Comparison of ENCODE assay signal across 9 mouse cellular contexts in genomic region chr2:156235847-156236246, GRCm38 (mm10). TPM values are rescaled to one million over a fixed set of nuclear protein-coding genes. Genes with fewer than 3 reads are reported as not detected.
DNase-seq lines count a peak whose midpoint lies in the region; ATAC-seq lines count a peak whose summit lies in the region.
"Had no signal": no experiment of that assay in that cellular context is flagged by ENCODE, and none has a peak within 500 bp of the region (broad histone marks: within the 10 kb centered on the region; RNA-seq: fewer than 3 reads in every experiment).

No protein-coding gene starts in this region.

- H3K4me3 ChIP-seq in kidney, embryonic 15.5 days (replicated peaks), result no peak overlapping the region
- H3K4me3 ChIP-seq in lung, embryonic 15.5 days, result no peak overlapping the region
- no peak overlapping the region for H3K4me3 ChIP-seq in intestine, embryonic 16.5 days (ENCODE audit: low read length)
- H3K4me3 ChIP-seq: erythroblast, embryonic 14.5 days had no signal

- ATAC-seq in kidney, embryonic 15.5 days (replicated peaks; ENCODE audit: low FRiP score), result no peak
- peak; percentile 39; the same call in 1 of the 2 replicates for ATAC-seq in lung, embryonic 15.5 days (ENCODE audit: borderline replicate concordance, extremely low read depth, low FRiP score, low TSS enrichment)
- no peak for ATAC-seq in intestine, embryonic 16.5 days

- no peak overlapping the region for H3K4me2 ChIP-seq in kidney, embryonic 15.5 days
- H3K4me2 ChIP-seq in lung, embryonic 15.5 days, result no peak overlapping the region
- H3K4me2 ChIP-seq in intestine, embryonic 16.5 days (ENCODE audit: low read depth, low read length), result no peak overlapping the region

- H3K27me3 ChIP-seq in kidney, embryonic 15.5 days, result no peaks in the 10 kb centered on the region
- H3K27me3 ChIP-seq in lung, embryonic 15.5 days, result no peaks in the 10 kb centered on the region
- H3K27me3 ChIP-seq in intestine, embryonic 16.5 days (replicated peaks; ENCODE audit: control insufficient read depth, insufficient read depth, low read length), result no peaks in the 10 kb centered on the region

- WGBS in kidney, embryonic 15.5 days, result 89% methylated on average over 4 of the region's 4 CpGs
- WGBS in lung, embryonic 15.5 days, result 81% methylated on average over 4 of the region's 4 CpGs
- 93% methylated on average over 4 of the region's 4 CpGs for WGBS in intestine, embryonic 16.5 days

- H3K27ac ChIP-seq in kidney, embryonic 15.5 days, result no peak overlapping the region
- H3K27ac ChIP-seq in lung, embryonic 15.5 days, result no peak overlapping the region
- no peak overlapping the region for H3K27ac ChIP-seq in intestine, embryonic 16.5 days (ENCODE audit: low read length)

- H3K9me3 ChIP-seq in kidney, embryonic 15.5 days (replicated peaks), result no peaks in the 10 kb centered on the region
- H3K9me3 ChIP-seq in lung, embryonic 15.5 days, result no peaks in the 10 kb centered on the region
- H3K9me3 ChIP-seq in intestine, embryonic 16.5 days (ENCODE audit: control insufficient read depth, low read length), result no peaks in the 10 kb centered on the region

- peaks cover 83% of the 10 kb centered on the region for H3K36me3 ChIP-seq in kidney, embryonic 15.5 days
- peaks cover 43% of the 10 kb centered on the region for H3K36me3 ChIP-seq in lung, embryonic 15.5 days
- 0 out of 2 replicates have a peak, but pooled peaks cover 4% of the 10 kb centered on the region for H3K36me3 ChIP-seq in intestine, embryonic 16.5 days (ENCODE audit: control insufficient read depth, insufficient read depth, low read length)

- no peak overlapping the region for H3K9ac ChIP-seq in kidney, embryonic 15.5 days
- no peak overlapping the region for H3K9ac ChIP-seq in lung, embryonic 15.5 days
- no peak overlapping the region for H3K9ac ChIP-seq in intestine, embryonic 16.5 days (ENCODE audit: low read depth, low read length)

- peak; percentile 45 for DNase-seq in kidney, adult 11 months
- peak; percentile 36 for DNase-seq in adrenal gland, adult 8-10 months
- DNase-seq in cerebellum, postnatal 4 days (ENCODE audit: low spot score in 2 of 2), result peak; percentile 47 to 84
- no peak for DNase-seq in thymus, postnatal 0 days (ENCODE audit: low spot score)
- no peak for DNase-seq in thymus, postnatal 4 days

- H3K4me1 ChIP-seq in kidney, embryonic 15.5 days, result no peaks in the 10 kb centered on the region
- no peaks in the 10 kb centered on the region for H3K4me1 ChIP-seq in lung, embryonic 15.5 days
- no peaks in the 10 kb centered on the region for H3K4me1 ChIP-seq in intestine, embryonic 16.5 days (ENCODE audit: control insufficient read depth, insufficient read depth, low read length)

RNA-seq across cellular contexts. Expression of gene Phf20, which starts 39.6 kb away (rescaled TPM):
- polyA plus RNA-seq in kidney, embryonic 15.5 days (2015; fragmentation: Nextera tagmentation; extraction: Ambion mirVana), result 78.4 and 79.3 TPM in 2 replicates
- total RNA-seq in adrenal gland, adult 8-10 months (2022), result 10 to 100 TPM; 44.2 to 79.9 (median 57.6) TPM
- polyA plus RNA-seq in lung, embryonic 15.5 days (2015; fragmentation: Nextera tagmentation; extraction: Ambion mirVana), result 62.2 and 67.7 TPM in 2 replicates
- polyA plus RNA-seq in thymus, postnatal 0 days (2015; fragmentation: Nextera tagmentation; extraction: Ambion mirVana), result 56.7 and 62.7 TPM in 2 replicates
- 46.8 and 53.2 TPM in 2 replicates for polyA plus RNA-seq in intestine, embryonic 16.5 days (2015; fragmentation: Nextera tagmentation; extraction: Ambion mirVana)

RNA-seq across cellular contexts. Expression of gene Rbm39, which starts 55.8 kb away (rescaled TPM):
- polyA plus RNA-seq in kidney, embryonic 15.5 days (2015; fragmentation: Nextera tagmentation; extraction: Ambion mirVana), result 653 and 664 TPM in 2 replicates
- 100 to 1,000 TPM; 313 to 619 (median 423) TPM for total RNA-seq in adrenal gland, adult 8-10 months (2022)
- 559 and 568 TPM in 2 replicates for polyA plus RNA-seq in lung, embryonic 15.5 days (2015; fragmentation: Nextera tagmentation; extraction: Ambion mirVana)
- 783 and 898 TPM in 2 replicates for polyA plus RNA-seq in thymus, postnatal 0 days (2015; fragmentation: Nextera tagmentation; extraction: Ambion mirVana)
- polyA plus RNA-seq in intestine, embryonic 16.5 days (2015; fragmentation: Nextera tagmentation; extraction: Ambion mirVana), result 450 and 473 TPM in 2 replicates

Comparison
In these comparisons a context has a peak if more than half of its experiments do, and no peak if none do; other contexts are left out.
1. DNase-seq: peak in kidney, adult 11 months (single experiment), adrenal gland, adult 8-10 months (single experiment) and cerebellum, postnatal 4 days (2 of 2); none in thymus, postnatal 0 days (single experiment) and thymus, postnatal 4 days (single experiment).